Mouse (Mus musculus) gastrocnemius, adult 2 months (tissue): Measurements from ENCODE around the gene Amn1. TPM values are rescaled to one million over a fixed set of nuclear protein-coding genes. Genes with fewer than 3 reads are reported as not detected.
"Not testable (repeated sequence)": the region's sequence is repeated elsewhere in the genome, so short reads cannot be mapped to it uniquely, and the experiment has no call there.

Source experiments
- DNase-seq: peaks from one replicate; pipeline ENCODE4 v3.0.0; 2022
- H3K27ac ChIP-seq: fragments of 200-600 bp; 2 replicates; pipeline ENCODE4 v1.8.1; 2022; ENCODE audit warnings: mild to moderate bottlenecking
- H3K4me3 ChIP-seq: fragments of 200-600 bp; 2 replicates; pipeline ENCODE4 v1.8.1; 2022; ENCODE audit warnings: mild to moderate bottlenecking, moderate library complexity
- CTCF ChIP-seq: fragments of 200-600 bp; IDR thresholded peaks from 2 replicates; pipeline ENCODE4 v1.8.1; 2022; ENCODE audit warnings: antibody characterized with exemption, mild to moderate bottlenecking, moderate library complexity
- intact Hi-C: fragments of 180-260 bp; cut with DNase I; formaldehyde crosslinking; loops from one replicate; pipeline ENCODE4 v1.15.1; 2025
- total RNA-seq, 2 experiments: library from RNA; stranded (reverse); gene quantifications; 2 replicates each; pipeline ENCODE4 v1.2.3; 2021

Gene Amn1
- total RNA-seq, 2 experiments from 2014 or later: 12.5 to 16.2 TPM

- intact Hi-C loops: no loop called here
- Histone ChIP-seq H3K4me3 (no peak overlapping the region), H3K27ac (no peak overlapping the region)
- DNase-seq: no peak
- no peak for TF ChIP-seq CTCF
Observed at GRCm38 (mm10) chr6:149152119-149152518, 36.4 kb downstream of the Amn1 start.

GRCm38 (mm10) chr6:149148436-149149229, 39.9 kb downstream of the Amn1 start:
- Histone ChIP-seq H3K4me3 (no peak overlapping the region), H3K27ac (no peak overlapping the region)
- no peak for TF ChIP-seq CTCF
- DNase-seq: no peak
- intact Hi-C loops: no loop called here

- TF ChIP-seq CTCF: no peak
- intact Hi-C loops: no loop called here
Observed at GRCm38 (mm10) chr6:149145143-149145542, 43.4 kb downstream of the Amn1 start.

GRCm38 (mm10) chr6:149141393-149142173, 46.9 kb downstream of the Amn1 start:
- no peak for TF ChIP-seq CTCF
- Histone ChIP-seq H3K27ac (peak overlapping the region; percentile 89), H3K4me3 (peak overlapping the region; percentile 81)
- peak; percentile 89 for DNase-seq
- intact Hi-C loops: loop anchor here (5.0 kb wide), 1 partner anchor 46 kb away; the partner anchor contains the start of gene Amn1

More at GRCm38 (mm10) chr6:149145143-149145542, 43.4 kb downstream of the Amn1 start:
- H3K4me3 ChIP-seq: no peak overlapping the region
- no peak for DNase-seq
- H3K27ac ChIP-seq: no peak overlapping the region

- TF ChIP-seq CTCF: no peak
- H3K4me3 ChIP-seq: no peak within 1 kb of the TSS
- intact Hi-C loops: no loop called here
Observed at GRCm38 (mm10) chr6:149139471-149139870, 49.0 kb downstream of the Amn1 start, which contains the start of gene Etfbkmt. Gene Etfbkmt (plus strand): TSS chr6:149139849.

GRCm38 (mm10) chr6:149139011-149139410, 49.5 kb downstream of the Amn1 start:
- intact Hi-C loops: no loop called here
- Histone ChIP-seq H3K27ac (no peak overlapping the region), H3K4me3 (no peak overlapping the region)
- DNase-seq: no peak
- no peak for TF ChIP-seq CTCF

More at GRCm38 (mm10) chr6:149139471-149139870, 49.0 kb downstream of the Amn1 start, which contains the start of gene Etfbkmt:
- DNase-seq: no peak
- no peak within 1 kb of the TSS for H3K27ac ChIP-seq

- H3K27ac ChIP-seq: no peak overlapping the region
- DNase-seq: no peak
- intact Hi-C loops: no loop called here
- no peak overlapping the region for H3K4me3 ChIP-seq
- TF ChIP-seq CTCF: no peak
Observed at GRCm38 (mm10) chr6:149137936-149138335, 50.6 kb downstream of the Amn1 start.

- no peak for DNase-seq
- intact Hi-C loops: no loop called here
- TF ChIP-seq CTCF: no peak
- no peak overlapping the region for H3K4me3 ChIP-seq
- H3K27ac ChIP-seq: no peak overlapping the region
Observed at GRCm38 (mm10) chr6:149135631-149136030, 52.9 kb downstream of the Amn1 start.

- intact Hi-C loops: no loop called here
- Histone ChIP-seq H3K27ac (peak overlapping the region; percentile 31), H3K4me3 (no peak overlapping the region)
- DNase-seq: no peak
- TF ChIP-seq CTCF: no peak
Observed at GRCm38 (mm10) chr6:149134391-149135150, 53.9 kb downstream of the Amn1 start.

- DNase-seq: no peak
- H3K27ac ChIP-seq: no peak overlapping the region
- no peak overlapping the region for H3K4me3 ChIP-seq
- peak; percentile 63 for TF ChIP-seq CTCF
- intact Hi-C loops: loop anchor here (2.0 kb wide), 1 partner anchor 242 kb away; no protein-coding TSS in a partner anchor
Observed at GRCm38 (mm10) chr6:149132311-149133077, 56.0 kb downstream of the Amn1 start.

- intact Hi-C loops: no loop called here
- Histone ChIP-seq H3K4me3 (no peak overlapping the region), H3K27ac (no peak overlapping the region)
- DNase-seq: no peak
- no peak for TF ChIP-seq CTCF
Observed at GRCm38 (mm10) chr6:149131111-149131510, 57.4 kb downstream of the Amn1 start.

- not testable (repeated sequence) for H3K27ac ChIP-seq, H3K4me3 ChIP-seq, DNase-seq
- intact Hi-C loops: loop anchor here (5.0 kb wide), 1 partner anchor 177 kb away; the partner anchor contains the start of gene Resf1
Observed at GRCm38 (mm10) chr6:149129870-149130269, 58.6 kb downstream of the Amn1 start, which contains the start of gene Gm10203. Gene Gm10203 (plus strand): TSS chr6:149130170.
